Mouse (Mus musculus) left cerebral cortex, adult 2 months (tissue): ENCODE measurements at regions not wholly inside any gene's neighbourhood (a gene's known extent, or its start where the extent isn't known, plus 50 kb on each side); places are given as distances from the start of the nearest gene placed in this dataset.

Experiments used
- DNase-seq, 2 experiments: peaks; one replicate each; pipeline ENCODE4 v3.0.0; 2021 to 2022; ENCODE audit warnings: low spot score in 2 of 2, mixed read lengths in 1 of 2; ENCODE audit errors: extremely low spot score in 1 of 2
- H3K27ac ChIP-seq: fragments of 200-600 bp; 2 replicates; pipeline ENCODE4 v1.8.1; 2022
- H3K4me3 ChIP-seq: fragments of 200-600 bp; 2 replicates; pipeline ENCODE4 v1.8.1; 2022
- CTCF ChIP-seq: fragments of 200-600 bp; IDR thresholded peaks from 2 replicates; pipeline ENCODE4 v1.8.1; 2022; ENCODE audit warnings: antibody characterized with exemption, mild to moderate bottlenecking, moderate library complexity
- intact Hi-C: fragments of 180-260 bp; cut with DNase I; formaldehyde crosslinking; loops from one replicate; pipeline ENCODE4 v1.15.1; 2025

DNA sequence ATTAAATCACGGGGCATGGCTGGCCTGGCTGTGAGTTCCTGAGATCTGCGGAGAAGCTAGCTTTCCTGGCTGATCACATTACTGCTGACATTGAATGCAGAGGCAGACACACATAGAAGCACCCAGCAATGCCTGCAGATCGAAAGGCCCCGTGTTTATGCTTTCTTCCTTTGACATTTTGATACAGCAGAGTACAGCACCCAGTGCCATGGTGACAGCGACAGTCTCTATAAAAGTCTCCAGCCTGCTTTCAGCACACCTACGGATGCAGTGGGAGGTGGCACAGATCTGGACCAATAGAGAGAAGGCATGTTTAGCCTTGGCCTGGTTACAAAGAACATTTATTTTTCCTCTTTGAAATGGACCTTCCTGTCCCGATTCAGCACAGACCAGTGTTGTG is 99.2 kb upstream of the Bod1 start:
- DNase-seq = peak; percentile 57 to 62
- TF ChIP-seq CTCF = no peak
- intact Hi-C loops = loop anchor here (2.0 kb wide), 2 partner anchors 58 to 100 kb away; no protein-coding TSS in a partner anchor
- Histone ChIP-seq H3K27ac (peak overlapping the region; percentile 96), H3K4me3 (no peak overlapping the region)

DNA sequence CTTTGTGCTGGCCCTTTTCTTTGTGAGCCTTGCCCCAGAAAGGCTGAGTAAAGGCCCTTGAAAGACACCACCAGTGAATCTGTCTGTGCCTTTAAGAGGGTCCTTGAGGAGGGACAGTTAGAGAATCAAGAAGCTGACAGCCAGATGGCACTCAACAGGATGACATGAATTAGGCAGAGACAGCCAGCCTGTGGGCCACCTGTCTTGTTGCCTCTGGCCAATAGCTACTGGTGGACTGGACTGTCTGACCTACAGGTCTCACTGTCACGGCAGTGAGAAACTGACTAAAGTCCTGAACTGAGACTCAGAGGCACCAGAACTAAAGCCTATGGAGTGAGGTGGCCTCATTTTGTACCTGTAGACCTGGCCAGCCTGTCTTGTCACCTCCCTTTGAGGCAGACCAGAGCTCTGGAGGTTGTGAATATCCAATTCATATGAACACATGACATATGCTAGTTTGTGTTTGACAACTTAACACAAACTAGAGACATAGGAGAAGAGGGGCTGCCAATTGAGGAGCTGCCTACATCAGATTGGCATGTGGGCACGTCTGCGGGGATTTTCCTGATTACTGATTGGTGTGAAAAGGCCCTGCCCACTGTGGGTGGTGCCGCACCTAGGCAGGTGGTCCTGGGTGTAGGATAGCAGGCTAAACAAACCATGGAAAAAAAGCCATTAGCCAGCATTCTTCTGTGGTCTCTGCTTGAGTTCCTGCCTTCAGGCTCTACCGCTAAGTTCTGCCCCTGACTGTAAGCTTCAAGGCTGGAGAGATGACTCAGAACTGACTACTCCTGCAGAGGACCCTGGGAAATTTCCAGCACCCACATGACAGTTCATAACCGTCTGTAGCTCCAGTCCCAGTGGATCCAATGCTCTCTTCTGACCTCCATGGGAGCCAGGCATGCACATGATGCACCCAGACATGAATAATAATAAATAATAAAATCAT is 100.1 kb upstream of the Bod1 start:
- DNase-seq = no peak
- TF ChIP-seq CTCF = no peak
- intact Hi-C loops = loop anchor here (2.0 kb wide), 2 partner anchors 59 to 99 kb away; no protein-coding TSS in a partner anchor
- no peak overlapping the region for H3K4me3 ChIP-seq
- peak overlapping the region; percentile 96 for H3K27ac ChIP-seq

DNA sequence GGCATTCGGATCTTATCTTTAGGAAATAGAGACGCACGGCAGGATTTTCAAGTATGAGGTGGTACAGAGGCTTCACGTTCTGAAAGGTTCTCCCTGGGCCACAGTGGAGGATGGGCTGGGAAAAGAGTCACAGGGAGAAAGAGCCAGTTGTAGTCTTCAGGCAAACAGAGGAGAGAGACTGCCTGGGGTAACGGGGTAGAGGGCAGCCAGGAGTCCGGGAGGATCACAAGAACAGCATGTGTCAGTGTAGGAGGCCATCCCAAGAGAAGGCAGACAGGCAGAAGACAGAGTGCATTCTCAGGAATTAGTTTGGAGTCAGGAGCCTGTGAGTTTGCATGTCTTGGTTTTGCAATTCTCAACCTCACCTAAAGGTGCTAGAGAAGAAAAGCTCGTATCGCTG is 94.5 kb upstream of the Cpeb4 start:
- DNase-seq = no peak
- TF ChIP-seq CTCF = no peak
- H3K4me3 ChIP-seq = no peak overlapping the region
- H3K27ac ChIP-seq = no peak overlapping the region
- intact Hi-C loops = no loop called here

DNA sequence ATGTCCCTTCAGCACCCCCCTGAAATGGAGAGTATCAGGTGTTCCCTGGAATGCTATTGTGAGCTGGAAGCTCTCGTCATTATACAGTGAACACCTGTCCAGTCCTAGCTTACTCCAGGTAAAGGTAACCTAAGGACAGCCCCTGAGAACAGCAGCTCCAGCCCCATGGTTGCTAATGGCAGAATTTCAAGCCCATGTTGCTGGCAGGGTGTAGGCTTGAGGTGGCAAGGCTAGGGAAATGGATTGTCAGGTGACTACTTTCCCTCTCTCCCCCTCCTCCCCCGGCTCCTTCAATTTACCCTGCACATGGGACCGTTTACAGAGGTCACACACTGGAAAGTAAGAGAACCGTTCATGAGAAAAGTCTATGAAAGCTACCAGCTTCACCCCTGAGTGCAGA is 93.2 kb upstream of the Cpeb4 start:
- no peak overlapping the region for H3K27ac ChIP-seq
- TF ChIP-seq CTCF = no peak
- no peak for DNase-seq
- intact Hi-C loops = no loop called here
- H3K4me3 ChIP-seq = no peak overlapping the region

DNA sequence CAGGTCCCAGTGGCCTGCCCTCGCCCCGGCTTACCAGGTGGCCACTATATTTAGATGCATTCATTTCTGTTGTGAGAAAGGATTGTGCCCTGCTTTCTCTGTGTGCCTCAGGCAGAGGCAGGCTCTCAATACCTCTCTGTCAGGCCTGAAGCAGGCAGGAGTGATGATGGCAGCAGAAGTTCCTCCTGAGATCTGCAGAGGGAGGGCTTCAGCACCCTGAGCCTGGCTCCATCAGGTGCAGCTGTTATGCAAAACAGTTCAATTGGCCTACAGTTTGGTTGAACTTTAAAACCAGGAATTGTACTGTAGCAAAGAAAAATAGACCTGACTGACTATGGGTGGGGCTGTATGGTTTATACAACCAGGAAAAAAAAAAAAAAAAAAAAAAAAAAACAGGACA is 92.7 kb upstream of the Cpeb4 start:
- Histone ChIP-seq H3K27ac (no peak overlapping the region), H3K4me3 (no peak overlapping the region)
- intact Hi-C loops = no loop called here
- no peak for DNase-seq
- TF ChIP-seq CTCF = no peak

DNA sequence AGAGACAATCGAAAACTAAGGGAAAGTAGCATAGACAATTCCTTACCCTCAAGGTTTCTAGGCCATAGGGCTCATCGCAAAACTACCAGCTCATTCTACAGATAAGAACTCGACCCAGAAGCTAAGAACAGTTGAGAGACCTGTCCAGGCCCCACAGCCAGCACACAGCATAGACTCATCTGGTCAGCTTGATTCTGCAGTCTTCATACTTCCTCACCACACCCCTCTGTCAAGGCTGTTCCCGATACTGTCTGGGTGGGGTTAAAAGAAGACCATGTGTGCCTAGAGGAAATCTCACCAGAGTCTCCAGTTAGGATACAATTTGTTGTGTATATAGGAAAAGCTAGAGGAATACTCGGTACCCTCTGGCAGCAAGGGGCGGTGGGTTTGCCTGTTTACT is 91.0 kb upstream of the Cpeb4 start:
- intact Hi-C loops = no loop called here
- Histone ChIP-seq H3K27ac (no peak overlapping the region), H3K4me3 (no peak overlapping the region)
- no peak for TF ChIP-seq CTCF
- DNase-seq = no peak

DNA sequence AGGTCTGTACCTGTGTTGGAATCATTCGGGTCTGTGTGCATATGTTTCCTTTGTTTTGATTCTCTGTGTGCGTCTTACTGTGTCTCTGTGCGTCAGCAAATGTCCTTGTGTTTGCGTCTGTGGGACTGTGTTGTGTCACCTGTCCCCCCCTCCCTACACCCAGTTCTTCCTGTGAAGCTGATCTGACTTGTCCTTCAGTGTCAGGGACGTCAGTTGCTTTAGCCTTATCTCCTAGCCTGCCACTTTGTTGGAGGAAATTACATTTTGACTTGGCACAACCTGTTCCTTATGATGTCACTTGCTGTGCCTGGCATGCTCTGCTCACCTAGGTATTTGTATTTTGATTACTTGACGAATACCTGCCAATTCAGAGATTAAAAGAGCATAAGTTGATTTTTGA is 90.4 kb upstream of the Cpeb4 start:
- Histone ChIP-seq H3K4me3 (no peak overlapping the region), H3K27ac (no peak overlapping the region)
- DNase-seq = no peak
- no peak for TF ChIP-seq CTCF
- intact Hi-C loops = no loop called here

DNA sequence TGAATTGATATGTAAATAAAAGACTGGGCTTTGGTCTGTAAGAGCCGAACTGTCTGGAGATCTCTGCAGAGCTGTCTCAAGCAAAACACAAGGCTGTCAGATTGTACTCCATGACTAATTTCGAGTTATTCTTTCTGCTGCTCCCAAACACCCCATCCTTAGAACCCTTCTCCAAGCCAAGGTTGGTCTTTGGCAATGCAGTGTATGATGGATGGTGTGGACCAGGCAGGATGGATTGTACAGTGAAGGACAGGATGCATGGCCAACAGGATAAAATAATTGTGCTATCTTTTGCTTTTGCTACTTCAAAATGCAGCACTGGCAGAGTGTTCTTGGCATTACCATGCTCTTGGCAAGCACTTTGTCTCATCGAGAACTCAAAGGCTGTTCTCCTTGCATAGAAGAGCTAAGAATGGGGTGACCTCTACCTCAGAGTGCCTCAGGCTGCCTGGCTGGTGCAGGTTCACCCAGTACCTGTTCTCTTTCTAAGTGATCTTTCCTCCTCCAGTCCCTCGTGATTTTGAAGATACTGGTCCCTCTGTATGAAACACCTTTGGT is 88.4 kb upstream of the Cpeb4 start:
- no peak for TF ChIP-seq CTCF
- intact Hi-C loops = no loop called here
- no peak overlapping the region for H3K4me3 ChIP-seq
- DNase-seq = no peak
- H3K27ac ChIP-seq = peak overlapping the region; percentile 37; the same call in 1 of the 2 replicates

DNA sequence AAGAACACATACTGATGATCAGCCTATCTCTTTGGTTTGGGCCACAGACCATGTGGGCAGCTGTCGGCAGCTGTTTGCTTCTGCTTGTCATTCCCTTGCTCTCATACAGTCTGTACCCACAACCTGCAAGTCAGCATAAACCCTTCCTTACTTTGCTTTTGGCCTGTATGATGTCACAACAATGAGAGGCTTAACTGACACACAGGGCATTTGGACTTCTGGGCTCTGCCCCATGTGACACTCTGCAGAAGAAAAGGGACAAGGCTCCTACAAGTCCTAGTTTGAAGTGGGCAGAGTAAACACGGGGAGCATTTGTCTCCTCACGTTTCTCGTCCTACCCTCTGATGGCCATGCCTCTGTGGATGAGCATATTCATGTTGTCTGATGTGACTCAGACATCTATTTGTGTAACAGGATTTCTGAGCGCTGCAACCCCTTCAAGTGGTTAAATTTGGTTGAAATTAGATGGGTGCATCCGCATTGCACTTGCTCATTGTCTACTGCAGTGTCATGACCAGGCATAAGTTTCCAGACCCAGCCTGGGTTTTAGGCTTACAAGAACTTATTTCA is 87.6 kb upstream of the Cpeb4 start:
- TF ChIP-seq CTCF = no peak
- Histone ChIP-seq H3K27ac (peak overlapping the region; percentile 48), H3K4me3 (no peak overlapping the region)
- DNase-seq = no peak
- intact Hi-C loops = no loop called here

DNA sequence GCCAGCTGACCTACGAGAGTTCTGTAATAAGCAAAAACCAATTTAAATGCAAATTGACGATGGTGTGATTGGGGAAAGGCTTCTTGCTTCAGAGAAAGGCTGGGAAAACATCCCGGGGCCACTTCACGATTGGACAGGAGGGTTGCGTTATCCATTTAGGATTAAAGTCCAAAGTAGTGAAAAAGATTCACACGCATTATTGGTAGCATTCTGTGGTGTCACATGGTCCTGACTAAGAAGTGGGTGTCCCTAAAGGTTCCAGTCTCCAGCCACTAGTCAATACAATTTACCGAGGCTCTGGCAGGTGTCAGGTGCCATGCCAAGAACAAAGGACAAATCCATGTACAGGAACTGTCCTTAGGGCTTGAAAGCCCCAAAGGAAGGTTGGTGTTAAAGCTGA is 86.9 kb upstream of the Cpeb4 start:
- Histone ChIP-seq H3K4me3 (no peak overlapping the region), H3K27ac (peak overlapping the region; percentile 48)
- no peak for TF ChIP-seq CTCF
- intact Hi-C loops = no loop called here
- DNase-seq = no peak

DNA sequence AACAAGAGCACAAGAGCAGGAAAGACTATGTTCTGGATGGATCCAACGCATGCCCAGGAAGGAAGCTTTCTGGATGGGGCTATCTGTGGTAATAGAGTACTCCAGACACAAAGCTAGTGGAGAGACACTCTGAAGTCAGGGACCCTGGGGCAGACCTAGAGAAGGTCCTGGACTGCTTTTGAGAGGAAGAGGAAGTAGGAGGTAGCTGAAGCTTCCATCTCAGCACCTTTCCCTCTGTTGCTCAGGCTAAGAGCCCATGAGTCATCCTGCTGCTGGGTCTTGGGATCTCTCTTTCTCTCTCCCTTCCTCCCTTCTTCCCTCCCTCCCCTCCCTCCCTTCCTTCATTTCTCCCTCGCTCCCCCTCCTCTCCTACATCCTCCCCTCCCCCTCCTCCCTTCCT is 84.6 kb upstream of the Cpeb4 start:
- H3K4me3 ChIP-seq = no peak overlapping the region
- TF ChIP-seq CTCF = no peak
- H3K27ac ChIP-seq = no peak overlapping the region
- intact Hi-C loops = no loop called here
- DNase-seq = no peak

DNA sequence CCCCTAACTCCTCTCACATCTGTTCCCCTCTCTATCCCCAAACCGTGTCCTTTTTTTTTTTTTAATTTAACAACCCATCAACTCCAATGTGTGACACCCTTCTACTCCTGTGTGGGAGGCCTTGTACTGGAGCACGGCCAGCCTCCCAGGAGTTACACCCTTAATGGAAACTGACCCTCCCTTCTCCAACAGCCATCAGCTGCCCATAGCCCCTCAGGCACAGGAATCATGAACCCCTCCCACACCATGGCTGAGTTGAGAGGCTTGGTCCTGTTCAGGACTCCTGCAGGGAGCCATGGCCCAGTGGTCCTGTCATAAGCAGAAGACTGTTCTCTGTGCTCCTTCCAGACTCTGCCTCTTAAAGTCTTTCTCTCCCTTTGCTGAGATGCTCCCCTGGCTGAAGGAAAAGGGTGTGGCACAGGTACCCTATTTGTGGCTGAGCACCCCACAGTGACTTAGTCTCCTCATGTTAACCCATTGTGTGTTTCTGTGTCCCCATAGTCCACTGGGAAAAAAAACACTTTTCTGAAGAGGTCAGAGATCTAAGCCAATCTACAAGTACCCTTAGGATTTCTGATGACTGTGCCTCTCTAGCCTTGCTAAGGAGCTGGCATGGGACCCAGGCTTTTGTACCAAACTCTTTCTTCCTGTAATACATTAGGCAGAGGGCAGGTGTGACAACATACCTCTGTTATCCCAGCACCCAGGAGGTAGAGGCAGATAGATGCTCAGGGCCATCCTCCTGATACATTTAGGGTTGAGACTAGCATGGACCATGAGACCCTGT is 83.9 kb upstream of the Cpeb4 start:
- TF ChIP-seq CTCF = no peak
- intact Hi-C loops = no loop called here
- no peak overlapping the region for H3K4me3 ChIP-seq
- DNase-seq = no peak
- no peak overlapping the region for H3K27ac ChIP-seq
